Mouse (Mus musculus): Measurements from ENCODE around the gene 4930507D05Rik.
A peak's percentile ranks its signal among the peaks of the same experiment; 100 is the strongest.
"Not testable (repeated sequence)": the region's sequence is repeated elsewhere in the genome, so short reads cannot be mapped to it uniquely, and the experiment has no call there.

The 4930507D05Rik gene

DNA sequence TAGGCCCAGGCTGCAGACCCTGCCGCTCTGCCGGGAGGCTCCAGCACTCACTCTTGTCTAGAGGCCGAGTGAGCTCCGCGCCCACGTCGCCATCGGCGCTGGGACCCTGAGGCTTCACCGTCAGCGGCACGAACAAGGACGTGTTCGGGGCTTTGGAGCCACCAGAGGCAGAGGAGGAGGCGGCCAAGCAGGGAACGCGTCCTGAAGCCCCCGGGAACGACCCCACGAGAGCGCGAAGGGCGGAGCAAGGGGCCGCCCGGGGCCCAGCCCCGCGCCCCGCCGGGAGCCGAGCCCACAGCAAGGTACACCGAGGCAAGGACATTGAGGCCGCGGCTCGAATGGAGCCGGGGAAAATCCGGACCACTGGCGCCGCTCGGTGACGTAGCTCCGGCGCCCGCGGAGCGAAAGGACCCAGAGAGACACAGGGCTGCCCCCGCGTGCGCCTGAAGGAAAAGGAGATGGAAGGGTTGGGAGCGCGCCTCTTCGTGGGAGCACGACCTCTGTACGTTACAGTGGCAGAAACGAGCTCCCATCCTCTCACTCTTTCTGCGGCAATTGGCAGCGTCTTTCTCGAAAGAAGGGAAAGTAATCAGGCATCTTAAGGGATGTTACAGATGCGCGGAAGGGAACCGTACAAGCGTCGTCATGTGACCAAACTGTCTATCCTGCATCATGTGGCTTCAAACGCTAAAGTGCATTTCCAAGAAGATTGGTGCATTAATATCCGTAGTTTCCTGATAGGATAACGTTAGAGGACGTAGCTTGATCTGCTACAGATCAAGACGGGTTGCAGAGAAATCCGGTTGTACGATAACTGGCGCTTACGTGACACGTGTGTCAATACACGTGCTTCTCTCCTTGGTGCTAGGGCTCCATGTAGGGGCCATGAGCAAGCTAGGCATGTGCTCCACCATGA is at the start of gene 4930507D05Rik, which contains the start of gene Supv3l1:
TSS of gene 4930507D05Rik (plus strand) at position 126 of the 916 bp plus-strand sequence.
TSS of gene Supv3l1 (minus strand) at position 375 of the 916 bp plus-strand sequence.
- peak; percentile 78 to 95 for DNase-seq

DNA sequence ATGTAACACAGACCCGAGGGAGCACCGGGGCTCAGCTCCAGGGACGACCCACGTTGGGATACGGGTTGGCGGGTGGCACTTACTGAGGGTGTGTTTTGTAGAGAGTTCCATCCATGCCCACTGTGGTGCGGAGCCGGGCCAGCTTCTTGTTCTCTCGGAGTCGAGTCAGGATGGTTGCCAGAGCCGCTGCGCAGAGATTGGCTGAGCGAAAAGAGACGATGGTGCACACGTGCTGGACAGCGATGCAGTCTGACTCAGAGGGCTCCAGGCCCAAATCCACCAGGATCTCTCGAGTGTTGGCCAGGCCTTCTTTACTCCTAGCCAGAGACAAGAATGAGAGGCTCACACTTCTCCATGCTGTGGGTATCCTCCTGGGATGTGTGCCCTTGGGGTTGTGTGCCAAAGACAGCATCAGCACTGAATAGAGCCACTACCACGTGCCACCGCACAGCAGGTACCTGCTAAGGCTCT is 47.6 kb upstream of the 4930507D05Rik start:
- peak; percentile 22 to 25 for DNase-seq

- DNase-seq: no peak
Observed at GRCm38 (mm10) chr10:62404901-62405300, 44.4 kb upstream of the 4930507D05Rik start.

DNA sequence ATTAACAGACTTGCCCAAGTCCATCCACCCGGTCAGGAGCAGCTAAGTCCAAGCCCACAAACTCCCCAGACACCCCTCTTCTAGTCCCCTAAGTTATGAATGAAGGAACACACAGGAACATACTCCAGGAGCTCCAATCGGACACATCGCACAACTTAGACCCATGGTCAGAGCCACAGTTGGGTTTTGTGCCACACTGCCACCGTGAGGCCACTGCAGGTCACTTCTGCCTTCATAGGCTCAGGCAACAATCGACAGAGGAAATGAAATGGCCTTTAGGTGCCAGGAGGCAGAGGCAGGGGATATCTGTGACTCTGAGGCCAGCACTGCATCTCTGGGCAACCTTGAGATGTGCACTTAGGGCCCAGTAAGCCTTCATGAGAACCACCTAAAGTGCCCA is 38.3 kb upstream of the 4930507D05Rik start:
- DNase-seq: peak; percentile 81 to 83

DNA sequence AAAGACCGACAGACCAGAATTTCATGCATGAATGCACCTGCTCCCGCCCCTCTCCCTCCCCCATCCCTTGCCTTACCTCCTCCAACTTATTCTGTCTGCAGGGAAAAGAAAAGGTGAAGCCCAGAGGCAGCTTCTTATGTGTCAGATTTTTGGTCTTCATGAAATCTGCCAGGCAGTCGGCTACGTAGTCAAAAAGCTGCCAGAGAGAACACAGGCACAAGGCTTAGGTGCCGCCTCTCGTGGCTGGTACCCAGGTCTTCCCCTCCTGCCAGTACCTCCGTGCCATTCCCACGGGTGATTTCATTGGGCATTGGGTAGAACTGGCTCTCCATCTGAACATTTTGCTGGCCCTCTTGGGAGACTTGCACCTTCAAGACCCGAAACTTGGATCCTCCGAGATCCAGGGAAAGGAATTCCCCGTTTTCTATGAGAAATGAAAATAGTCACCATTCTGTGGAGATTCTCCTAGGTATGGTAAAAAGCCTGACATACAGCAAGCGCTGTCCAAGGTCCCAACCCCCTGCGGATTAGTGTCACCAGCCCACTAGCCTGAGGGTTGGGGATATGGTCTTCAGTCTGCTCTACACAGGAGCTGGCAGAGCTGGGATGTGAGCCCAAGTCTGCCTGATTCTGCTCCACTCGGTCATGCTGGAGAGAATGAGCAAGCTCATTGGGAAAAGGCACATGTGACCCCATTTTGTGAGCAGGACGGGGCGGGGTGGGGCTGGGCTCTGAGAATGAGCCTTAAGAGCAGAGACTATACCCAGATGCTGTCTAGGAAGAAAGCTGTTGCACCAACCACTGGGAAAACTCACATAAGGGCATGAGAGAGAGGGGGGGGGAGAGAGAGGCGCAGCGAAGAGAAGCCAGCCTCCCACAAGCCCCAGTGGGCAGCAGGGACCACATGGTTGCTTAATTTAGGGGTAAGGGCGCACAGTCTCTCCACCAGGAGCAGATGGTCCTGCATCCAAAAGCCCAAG is 37.6 kb upstream of the 4930507D05Rik start:
- DNase-seq: peak; percentile 17 to 26

DNA sequence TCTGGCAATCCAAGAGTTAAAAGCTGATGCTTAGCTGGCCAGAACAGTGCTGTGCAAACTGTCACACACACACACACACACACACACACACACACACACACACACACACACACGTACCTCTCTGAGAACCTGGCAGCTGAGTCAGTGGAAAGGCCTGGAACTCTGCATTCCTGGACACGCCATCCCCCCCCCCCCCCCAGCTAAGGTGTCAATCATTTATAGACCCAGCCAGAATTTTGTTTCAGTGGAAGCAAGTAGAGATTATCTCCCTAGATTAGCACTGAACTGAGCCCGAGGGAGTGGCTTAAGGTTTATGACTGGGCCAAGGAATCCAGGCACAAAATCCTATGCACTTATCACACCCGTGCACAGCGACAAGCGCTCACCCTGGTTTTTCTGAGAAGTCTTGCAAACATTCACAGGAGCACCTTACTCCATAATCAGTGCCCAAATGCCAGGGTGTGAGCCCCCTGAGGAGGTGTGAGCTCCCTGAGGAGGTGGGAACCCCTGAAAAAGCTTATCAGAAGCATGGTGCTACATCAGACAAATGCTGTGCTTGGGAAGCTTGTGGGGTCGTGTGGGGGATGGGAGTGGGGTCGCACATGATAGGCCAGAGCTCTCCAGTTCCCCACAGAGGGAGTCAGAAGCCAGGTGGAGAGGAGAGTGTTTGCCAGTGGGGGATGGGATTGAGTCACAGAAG is 36.2 kb upstream of the 4930507D05Rik start:
- DNase-seq: no peak

DNA sequence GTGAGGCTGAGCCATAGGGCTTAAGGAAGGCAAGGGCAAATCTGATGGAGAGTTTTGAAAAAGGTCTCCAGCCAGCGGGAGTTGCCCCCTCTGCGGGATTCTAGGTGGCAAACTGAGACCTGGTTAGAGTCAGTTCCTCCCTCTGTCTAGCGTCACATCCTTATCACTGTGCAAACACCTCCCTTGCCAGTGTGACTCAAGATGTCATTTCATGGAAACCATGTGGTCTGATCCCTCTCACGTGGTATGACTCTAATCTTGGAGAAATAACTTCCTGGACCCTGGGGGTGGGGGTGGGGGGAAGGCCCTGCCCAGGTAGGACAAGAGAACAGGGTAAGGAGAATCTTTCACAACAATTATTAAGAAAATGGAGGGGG is 35.7 kb upstream of the 4930507D05Rik start:
- no peak for DNase-seq

GRCm38 (mm10) chr10:62418831-62419356 is 30.4 kb upstream of the 4930507D05Rik start:
- DNase-seq: no peak

GRCm38 (mm10) chr10:62419422-62419821 is 29.9 kb upstream of the 4930507D05Rik start:
- DNase-seq: no peak

DNA sequence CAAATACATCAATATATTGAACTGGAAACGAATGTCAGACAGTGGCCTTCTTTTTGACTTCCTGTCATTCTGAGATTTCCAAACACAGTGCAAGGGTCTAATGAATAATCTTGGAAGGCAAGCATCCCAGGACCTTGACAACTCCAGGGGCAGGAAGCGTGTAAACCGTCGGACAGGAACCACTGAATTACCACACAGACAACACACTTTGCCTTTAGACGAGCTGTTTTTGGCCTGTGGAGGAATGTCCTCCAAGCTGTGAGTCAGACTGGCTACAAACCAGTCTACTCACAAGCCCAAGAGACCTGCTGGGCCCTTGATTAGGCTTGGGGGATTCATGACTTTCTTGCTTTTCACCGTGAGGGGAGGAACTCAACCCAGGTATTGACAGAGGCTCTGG is 28.9 kb upstream of the 4930507D05Rik start:
- no peak for DNase-seq

GRCm38 (mm10) chr10:62421127-62421526 is 28.2 kb upstream of the 4930507D05Rik start:
- DNase-seq: no peak

- DNase-seq: no peak
Observed at GRCm38 (mm10) chr10:62422255-62422654, 27.0 kb upstream of the 4930507D05Rik start, which contains the start of gene Hkdc1. Hkdc1 (minus strand) TSS chr10:62422491.

DNA sequence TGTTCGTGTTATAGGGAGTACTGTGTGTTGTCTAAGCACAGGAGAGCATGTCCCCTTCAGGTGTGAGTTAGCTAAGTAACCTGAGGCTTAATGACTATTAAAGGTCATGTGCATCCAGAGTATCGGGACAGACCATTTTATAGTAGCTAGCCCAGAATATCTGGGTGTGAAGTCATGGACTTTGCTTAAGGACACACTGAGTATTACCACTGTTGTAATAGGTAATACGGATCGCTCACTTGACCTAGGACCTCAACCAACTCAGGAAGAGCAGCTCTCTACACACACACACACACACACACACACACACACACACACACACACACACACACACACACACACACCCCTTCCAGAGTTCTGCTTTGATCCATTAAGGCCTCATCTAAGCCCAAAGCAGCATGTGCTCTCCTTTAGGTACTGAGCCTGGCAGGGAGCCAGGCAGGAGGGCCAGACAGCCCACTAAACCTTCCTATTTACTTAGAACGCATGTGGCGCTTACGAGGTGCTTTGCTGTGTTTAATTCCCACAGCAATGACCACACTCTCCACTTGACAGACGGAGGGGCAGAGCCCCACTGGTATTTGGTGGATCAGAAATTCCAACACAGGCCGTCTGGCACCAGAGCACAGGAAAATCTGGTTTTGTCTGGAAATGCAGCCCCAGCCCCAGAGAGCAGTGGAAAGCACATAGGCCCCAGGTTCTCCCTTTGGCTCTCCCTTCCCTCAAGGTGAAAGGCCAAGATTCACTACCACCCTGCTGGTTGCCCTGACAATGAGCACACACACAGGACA is 24.0 kb upstream of the 4930507D05Rik start:
- DNase-seq: no peak

DNA sequence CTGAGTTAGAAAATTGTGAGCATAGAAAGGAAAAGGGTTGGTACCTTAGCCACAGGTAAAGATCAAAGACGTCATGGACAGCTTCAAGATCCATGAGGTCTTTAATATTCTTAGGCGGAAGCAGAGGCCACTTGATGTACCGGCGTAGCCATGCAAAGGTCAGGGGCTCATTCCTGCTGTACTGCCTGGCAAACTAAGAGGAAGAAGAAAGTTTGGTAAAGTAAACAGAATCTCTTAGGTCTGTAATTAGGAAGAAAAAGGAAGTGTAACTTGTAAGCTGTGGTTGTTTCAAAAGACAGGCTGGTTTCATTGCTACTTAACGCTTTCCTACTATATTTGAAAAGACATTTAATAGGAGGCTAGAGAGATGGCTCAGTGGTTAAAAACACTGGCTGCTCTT is 18.9 kb upstream of the 4930507D05Rik start:
- no peak for DNase-seq

DNA sequence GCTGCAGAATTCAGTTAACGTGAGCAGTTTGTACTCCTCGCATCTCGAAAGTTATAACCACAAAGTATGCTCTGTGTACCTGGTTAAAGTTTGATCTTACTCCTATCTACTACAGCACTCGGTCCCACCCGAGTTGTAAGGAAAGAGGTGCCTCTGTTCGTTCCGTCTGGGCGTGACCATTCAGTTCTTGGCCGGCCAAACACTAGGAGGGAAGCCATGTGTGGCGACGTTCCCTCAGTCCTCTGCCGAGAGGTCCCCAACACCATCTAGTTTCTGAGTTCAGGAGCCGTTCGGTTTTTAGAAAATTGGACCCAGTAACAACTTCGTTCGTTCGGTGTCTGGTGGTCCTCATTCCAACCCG is 971 bp downstream of the 4930507D05Rik start:
- peak in 1 of 2 experiments; percentile 25 for DNase-seq

- not testable (repeated sequence) for DNase-seq
Observed at GRCm38 (mm10) chr10:62452001-62452400, 2.7 kb downstream of the 4930507D05Rik start.

DNA sequence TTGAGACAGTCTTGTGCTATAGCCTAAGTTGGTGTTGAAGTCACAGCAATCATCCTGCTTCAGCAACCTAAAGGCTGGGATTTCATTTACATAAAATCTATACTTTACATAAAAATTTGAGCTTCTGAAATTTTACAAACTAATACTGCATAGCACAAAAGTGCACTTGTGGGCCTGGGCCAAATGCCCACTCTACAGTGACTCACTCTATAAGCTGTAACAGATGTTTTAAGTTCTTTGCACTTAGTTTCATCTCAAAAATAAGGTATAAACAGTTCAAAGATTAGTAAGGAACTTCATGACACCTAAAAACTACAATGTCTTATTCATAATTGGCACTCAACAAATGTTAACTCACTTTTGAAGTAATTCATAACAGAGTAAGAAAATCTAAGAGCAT is 12.0 kb downstream of the 4930507D05Rik start:
- DNase-seq: no peak

GRCm38 (mm10) chr10:62469736-62470135 is 20.4 kb downstream of the 4930507D05Rik start:
- no peak for DNase-seq

GRCm38 (mm10) chr10:62471105-62471504 is 21.8 kb downstream of the 4930507D05Rik start:
- no peak for DNase-seq

DNA sequence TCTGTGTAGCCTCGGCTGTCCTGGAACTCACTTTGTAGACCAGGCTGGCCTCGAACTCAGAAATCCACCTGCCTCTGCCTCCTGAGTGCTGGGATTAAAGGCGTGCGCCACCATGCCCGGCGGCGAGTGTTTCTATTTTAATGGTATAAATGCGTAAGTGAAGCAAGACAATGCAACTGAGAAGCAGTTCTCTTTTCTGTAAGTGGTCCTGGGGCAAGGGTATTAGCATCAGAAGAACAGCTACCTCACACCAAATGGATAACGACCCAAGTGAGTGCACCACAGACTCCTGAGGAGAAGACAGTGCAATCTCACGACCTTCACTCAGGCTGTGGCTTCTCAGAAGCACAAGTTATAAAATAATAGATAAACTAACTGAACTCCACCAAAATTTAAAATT is 25.7 kb downstream of the 4930507D05Rik start:
- DNase-seq: no peak

DNA sequence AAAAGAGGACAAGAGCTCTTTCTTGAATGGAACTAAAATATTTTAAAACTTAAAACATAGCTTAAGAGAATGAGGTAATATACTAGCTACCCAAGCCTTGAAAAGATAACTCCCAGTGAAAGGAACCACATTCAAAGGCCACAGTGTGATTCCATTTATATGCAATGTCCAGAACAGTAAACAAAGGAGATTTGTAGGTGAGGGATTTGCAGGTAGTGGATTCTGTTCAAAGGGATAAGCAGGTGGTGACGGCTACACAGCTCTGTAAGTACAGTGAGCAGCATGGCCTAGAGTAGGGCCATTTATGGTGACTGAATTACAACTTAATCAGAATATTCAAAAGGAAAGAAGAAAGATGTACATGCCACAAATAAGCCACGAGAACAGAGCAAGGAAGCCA is 27.7 kb downstream of the 4930507D05Rik start:
- no peak for DNase-seq

Measured in cerebellum, adult 18-20 months (tissue).